Mouse (Mus musculus): ENCODE measurements around the gene Cngb1.

Gene Cngb1

DNA sequence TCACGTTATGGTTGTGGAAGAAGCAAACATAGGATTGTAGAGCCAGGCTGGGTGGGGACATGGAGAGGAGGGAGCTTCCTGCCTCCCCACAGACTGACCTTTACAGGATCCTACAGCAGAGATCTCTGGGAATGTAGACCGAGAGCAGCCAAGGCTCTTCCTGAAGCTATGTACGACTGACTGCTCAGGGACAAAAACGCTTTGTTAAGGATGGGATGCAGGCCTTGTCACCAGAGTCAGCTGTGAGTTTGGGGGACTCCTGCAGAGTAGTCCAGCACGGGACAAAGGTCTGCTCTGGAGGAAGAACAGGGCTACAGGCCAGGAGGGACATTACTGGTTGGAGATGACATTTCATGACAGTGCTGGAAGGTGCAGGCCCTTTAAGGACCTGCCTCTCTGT lies 18.3 kb upstream of the Cngb1 start:
- no peak for DNase-seq (ENCODE audit: low spot score in 2 of 2)

DNA sequence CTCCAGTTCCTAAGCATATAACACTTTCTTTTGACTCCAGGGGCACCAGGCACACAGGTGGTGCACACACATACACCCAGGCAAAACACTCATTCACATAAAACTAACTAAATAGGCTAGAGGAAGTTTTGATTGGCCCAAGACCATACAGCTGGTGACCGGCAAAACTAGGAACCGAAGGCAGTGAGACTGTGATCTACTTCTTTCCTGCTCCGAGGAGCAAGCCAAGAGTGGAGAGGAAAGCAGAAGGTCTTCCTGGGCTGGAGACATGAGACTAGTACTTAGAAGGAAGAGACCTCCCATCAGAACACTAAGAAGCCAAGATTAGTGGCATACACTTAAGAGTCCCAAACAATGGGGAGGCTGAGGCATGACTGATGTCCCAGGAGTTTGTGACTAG lies 16.8 kb upstream of the Cngb1 start:
- DNase-seq (ENCODE audit: low spot score in 2 of 2) = no peak

DNA sequence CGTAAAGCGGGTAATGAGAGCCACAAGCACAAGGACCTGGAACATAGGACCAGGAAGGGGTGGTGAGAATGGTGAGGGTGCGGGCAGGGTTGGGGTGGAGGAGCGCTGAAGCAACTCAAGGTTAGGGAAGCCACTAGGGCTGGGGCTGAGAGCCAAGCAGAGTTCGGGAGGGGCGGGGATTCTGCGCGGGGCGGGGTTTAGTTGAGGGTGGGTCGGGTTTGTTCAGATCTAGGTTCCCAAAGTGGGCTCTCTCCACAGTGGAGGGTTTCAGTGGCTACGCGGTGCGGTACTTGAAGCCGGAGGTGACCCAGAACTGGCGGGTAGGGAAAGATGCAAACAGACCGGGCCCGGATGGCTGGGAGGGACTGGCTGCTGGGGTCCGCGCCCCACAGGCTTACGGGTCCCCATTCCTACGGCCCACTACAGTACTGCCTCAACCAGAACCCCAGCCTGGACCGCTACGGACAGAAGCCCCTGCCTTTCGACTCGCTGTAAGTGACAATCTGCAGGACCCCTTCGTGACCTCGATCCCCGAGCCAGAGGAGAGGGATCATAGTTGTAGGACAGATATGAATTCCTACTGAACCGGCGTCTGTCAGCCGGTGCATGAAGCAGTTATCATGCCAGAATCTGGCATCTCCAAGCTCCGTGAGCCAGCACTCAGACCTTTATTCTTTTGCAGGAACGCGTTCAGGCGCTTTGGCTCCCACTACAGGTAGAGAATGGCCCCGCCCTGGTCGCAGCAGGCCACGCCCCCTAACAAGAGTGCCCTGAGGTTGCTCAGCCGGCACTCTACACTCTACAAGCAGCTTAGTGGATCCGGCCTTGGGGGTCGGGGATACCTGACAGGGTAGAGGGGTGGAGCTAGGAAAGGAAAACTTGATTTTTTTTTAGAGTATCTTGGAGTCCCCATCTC lies 14.1 kb upstream of the Cngb1 start:
- no peak for DNase-seq (ENCODE audit: low spot score in 2 of 2)

DNA sequence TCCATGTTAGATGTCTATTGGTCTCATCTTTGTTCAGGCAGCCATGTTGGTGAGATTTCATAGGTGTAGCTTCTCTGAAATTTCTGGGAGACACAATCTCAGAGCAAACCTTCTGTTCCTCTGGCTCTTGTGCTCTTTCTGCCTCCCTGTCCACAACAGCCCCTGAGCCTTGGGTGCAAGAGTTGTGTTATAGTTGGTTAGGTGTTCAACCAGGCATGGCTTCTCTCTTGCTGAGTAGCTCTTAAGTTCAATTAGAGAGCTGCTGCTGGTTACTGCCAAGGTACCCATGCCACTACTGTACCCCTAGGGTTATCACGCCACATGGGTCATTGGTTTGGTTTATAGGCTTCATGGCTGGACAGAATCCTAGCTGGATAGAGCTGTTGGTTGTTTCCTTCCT lies 9.0 kb upstream of the Cngb1 start:
- DNase-seq (ENCODE audit: low spot score in 2 of 2) = no peak

DNA sequence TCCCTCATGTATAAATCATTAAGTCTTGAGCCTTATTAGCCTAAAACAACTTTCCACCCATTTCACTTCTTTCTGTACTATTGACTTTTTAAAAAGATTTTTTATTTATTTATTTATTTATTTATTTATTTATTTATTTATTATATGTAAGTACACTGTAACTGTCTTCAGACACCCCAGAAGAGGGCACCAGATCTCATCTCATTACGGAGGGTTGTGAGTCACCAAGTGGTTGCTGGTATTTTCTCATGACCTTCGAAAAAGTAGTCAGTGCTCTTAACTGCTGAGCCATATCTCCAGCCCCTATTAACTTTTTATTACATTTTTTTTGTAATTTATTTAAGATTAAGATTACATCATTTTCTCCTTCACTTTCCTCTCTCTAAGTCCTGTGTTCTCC lies 8.3 kb upstream of the Cngb1 start:
- no peak for DNase-seq (ENCODE audit: low spot score in 2 of 2)

DNA sequence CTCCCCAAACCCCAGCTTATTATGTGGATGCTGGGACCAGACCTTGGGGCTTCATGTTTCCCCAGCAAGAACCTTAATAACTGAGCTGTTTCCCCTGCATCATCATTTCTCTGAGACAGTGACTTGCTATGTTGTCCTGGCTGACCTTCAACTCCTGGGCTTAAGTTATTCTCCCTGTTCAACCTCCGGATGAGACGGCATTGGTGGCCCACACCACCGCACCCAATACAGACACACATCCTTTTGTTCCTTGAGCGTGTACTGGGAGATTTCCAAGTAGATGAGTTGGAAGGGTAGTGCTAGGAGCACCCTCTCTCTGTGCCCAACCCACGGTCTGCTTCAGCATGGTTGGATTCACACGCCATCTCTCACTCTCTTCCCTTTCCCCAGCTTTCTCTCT lies 7.5 kb upstream of the Cngb1 start:
- DNase-seq (ENCODE audit: low spot score in 2 of 2) = no peak

DNA sequence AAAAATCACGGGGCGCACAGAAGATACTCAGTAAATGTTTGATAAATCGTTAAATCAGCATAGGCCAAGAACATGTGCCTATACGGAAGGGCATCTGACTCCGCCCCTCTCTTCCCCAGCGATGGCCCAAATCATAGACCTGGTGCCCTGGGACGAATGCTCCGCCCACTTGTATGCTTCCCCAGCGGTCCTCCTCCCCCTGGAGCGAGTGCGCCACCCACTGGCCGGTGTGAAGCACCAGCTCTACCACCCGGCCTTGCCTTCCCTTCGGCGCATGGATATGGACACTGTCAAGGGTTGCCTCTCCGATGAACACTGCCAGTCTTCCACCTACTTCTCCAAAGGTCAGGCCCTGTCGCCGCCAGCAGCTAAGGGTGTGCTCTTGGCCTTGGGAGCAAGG lies 6.5 kb upstream of the Cngb1 start:
- no peak for DNase-seq (ENCODE audit: low spot score in 2 of 2)

DNA sequence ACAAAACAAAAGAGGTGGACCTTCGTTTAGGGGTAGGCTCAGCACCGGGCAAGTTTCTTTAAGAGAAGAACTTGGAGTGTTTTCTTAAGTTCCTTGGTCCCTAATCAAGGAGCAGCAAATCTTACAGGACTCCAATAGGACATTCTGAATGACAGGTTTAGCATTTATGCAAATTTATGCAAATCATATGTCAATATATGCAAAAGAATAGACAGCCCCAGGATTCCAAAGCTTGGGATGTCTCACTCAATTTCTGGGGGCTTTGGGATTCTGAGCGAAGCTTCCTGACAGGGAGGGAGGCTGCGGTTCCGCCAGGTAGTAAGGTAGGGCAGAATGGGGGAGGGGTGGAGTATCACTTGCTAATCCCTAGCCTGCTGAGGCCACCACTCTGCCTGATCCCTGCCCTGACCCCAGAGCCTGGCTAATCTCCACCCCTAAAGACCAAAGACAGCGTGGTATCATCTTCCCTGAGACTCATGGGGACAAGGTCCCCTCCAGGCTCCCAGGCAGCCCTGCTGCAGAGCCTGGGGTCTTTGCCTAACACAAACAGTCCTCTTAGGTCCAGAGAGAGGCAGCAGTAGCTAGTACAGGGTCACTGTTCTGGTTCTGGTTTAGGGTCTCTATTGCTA lies 4.1 kb upstream of the Cngb1 start, which contains the start of gene Tepp:
Gene Tepp (plus strand): TSS at position 225 of the 629 bp plus-strand sequence.
- DNase-seq (ENCODE audit: low spot score in 2 of 2) = no peak

DNA sequence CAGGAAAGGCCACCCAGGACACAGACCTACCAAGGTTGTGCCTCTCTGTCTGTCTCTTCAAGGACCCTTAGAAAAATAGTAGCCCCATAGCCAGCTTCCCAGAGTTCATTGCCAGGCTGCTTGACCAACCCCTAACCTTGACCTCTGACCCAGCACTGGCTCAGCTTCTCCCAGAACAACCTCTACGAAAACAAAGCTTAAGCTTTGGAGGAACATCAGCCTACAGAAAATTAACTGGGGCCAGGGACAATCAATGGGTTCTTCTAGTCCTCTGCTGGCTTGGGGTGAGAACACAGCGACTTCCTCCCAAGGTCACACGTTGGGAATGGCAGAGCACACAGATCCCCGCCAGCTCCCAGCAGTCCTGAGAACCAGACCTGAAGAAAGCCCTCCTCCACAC lies 859 bp downstream of the Cngb1 start:
- no peak for DNase-seq (ENCODE audit: low spot score in 2 of 2)

DNA sequence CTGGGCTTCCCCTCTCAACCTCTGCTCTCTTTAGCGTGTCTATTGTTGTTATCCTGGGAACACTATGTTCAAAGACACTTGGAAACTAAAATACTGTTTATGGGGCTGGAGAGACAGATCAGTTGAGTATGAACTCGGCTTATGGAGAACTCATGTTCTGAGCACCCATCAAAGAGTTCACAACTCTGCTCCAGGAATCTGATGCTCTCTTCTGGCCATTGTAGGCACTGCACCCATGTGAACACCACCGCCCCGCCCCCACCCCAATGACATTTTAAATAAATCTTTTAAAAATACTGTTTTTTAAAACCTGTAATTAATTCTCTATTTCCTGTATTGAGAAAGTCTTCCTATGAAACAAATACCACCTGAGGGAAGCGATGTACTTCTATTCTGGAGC lies 4.0 kb downstream of the Cngb1 start:
- DNase-seq (ENCODE audit: low spot score in 2 of 2) = no peak

DNA sequence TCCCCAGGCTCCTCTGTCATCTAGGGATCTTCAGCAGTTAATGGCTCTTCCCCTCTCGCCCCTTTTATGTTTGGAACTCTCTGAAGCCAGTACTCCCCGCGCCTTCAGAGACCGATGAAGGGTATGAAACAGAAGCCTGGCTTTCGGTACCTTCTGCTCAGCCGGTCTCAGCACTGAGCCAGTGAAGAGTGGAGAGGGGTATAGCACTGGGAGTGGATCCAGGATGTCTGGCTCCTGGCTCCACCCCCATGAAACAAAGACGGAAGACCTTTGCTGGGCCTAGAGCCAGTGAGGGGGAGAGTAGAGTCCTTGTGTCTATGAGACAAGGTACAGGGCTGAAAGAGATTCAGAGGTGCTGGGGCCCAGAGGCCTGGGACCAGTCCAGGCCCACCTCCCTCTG lies 12.5 kb downstream of the Cngb1 start:
- no peak for DNase-seq (ENCODE audit: low spot score in 2 of 2)

DNA sequence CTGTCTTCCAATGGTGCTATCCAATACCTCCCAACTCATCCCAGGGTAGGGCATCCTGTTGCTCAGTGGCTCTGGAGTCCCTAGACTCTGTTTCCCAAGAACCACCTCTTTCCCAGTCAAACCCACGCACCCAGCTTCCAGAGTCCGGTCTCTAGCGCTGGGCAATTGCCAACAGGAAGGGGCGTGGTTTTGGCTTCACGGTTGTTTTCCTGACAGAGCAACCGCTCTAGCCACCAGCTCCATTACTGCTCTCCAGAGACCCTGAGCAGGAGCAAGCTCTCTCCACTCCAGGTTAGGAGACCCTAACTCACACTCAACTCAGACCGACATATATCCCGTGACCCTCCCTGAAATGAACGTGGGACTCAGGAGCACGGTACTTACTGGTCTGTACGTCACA lies 13.2 kb downstream of the Cngb1 start:
- DNase-seq (ENCODE audit: low spot score in 2 of 2) = no peak

DNA sequence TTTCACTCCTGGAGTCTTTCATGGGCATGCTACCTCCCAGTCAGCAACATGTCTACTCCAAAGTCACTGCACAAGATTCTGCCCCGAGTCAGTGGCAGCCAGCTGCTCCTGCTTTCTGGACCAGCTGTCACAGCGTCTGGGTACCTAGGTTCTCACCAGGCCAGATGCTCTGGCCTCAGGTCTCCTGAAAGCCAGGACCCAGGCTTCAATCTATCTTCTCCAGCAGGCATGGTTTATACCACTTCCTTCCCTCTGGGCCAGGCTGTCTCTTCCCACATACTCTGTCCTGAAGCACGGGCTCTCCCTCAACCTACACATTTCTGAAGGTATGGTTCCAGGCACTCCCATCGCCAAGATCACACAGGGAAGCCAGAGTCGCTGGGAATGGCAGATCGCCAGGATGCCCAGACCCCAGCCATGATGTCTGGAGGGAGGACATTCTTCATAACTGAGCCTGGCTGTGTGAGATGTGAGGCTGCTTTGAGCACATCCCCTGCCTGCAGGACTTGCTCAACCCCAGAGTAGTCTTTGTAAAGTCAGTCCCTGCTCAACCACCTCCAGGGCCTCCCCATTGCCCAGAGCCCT lies 17.2 kb downstream of the Cngb1 start:
- no peak for DNase-seq (ENCODE audit: low spot score in 2 of 2)

DNA sequence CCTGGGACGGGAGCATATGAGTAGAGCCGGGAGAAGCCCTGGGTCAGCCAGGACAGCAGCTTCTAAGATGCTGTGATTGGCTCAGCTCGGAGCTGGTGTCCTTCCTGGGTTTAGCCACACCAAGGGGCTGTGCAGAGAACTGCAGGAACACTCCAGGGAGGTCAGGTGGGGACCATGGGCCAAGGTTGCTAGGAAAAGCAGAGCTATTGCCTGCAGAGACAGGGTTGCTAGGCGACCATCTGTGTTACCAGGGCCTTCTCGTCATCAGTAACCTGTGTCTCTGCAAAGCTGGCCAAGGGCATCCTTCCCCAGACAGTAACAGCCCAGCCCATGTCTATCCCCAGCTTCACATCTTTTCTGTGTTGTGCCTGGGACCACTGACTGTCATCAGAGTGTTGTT lies 24.9 kb downstream of the Cngb1 start:
- DNase-seq (ENCODE audit: low spot score in 2 of 2) = no peak

DNA sequence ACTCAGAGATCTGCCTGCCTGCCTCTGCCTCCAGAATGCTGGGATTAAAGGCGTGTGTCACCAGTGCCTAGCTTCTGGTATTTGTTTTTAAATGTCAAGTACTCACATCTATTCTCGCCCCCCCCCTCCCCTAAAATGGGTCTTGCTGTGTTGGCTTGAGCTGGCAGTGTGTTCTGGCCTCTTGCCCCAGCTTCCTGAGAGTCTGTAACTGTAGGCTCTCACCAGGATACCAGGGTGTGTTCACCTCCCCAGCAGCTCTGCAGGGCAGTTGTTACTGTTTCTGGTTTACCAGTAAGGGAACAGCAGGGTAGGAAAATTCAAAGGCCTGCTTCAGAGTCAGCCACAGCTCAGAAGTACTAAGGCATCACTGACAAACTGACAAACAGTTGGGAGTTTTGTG lies 33.5 kb downstream of the Cngb1 start:
- DNase-seq (ENCODE audit: low spot score in 2 of 2) = no peak

DNA sequence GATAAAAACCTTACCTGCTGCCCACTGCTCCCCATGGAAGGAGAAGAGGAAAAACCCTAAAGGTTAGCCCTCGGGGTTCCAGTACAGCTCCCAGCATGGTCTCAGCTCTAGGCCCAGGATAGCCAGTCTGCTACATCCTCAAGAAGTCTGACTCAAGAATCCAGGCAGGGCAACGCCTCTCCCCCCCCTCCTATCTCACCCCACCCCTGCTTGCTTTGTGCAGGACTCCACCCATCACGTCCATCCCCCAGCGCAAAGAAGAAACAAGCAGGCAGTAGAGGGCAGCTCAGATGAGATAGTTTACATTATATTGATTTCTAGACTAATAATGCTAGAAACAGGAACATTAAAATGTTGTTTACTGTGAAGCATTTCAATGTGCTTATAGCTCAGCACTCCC lies 34.5 kb downstream of the Cngb1 start:
- no peak for DNase-seq (ENCODE audit: low spot score in 2 of 2)

DNA sequence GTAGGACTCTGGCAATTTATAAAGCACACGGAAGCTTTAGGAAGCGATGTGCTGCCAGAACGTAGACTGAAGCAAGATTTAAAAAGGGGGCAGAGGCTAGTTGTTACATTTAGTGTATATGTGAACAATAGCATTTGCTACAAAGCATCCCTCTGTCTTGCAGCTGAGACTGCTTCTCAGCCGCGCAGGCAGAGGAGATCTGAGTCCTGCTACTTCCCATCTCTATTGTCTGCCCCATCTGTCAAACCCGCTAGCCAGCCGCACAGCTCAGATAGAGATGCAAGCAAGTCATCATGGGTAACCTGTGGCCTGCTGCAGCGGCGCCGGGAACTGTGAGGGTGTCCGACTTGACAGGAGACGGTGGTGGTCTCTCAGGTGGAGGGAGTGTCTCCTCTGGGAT lies 35.9 kb downstream of the Cngb1 start:
- no peak for DNase-seq (ENCODE audit: low spot score in 2 of 2)

DNA sequence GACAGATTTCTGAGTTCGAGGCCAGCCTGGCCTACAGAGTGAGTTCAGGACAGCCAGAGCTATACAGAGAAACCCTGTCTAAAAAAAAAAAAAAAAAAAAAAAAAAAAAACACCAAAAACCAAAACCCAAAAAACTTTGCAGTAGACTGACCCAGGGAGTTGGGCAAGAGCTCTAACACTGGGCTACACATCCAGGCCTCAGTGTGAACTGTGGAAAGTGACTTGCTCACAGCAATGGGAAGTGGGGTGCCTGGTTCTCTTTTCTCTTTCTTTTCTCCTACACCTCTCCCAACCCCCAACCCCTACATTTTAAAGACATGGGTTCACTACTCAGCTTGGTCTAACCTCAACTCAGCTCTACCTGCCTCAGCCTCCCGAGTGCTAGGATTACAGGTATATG lies 44.2 kb downstream of the Cngb1 start:
- DNase-seq (ENCODE audit: low spot score in 2 of 2) = no peak

DNA sequence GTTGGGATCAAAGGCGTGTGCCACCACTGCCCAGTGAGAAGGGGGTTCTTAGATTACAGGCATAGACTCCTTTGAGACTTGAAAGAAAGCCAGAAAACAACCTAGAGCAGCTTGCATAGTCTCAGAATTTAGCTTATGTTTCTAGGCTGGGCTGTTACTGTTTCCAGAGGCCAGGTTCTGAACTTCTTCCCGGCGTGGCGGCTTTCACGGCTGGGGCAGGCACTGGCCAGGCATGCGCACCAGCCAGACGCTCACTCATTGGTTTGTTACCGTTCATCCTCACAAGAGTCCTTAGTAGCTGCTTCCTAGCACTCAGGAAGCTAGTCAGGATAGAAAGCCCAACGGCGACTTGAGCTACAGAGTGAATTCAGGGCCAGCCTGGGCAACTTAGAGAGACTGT lies 50.8 kb downstream of the Cngb1 start:
- no peak for DNase-seq (ENCODE audit: low spot score in 2 of 2)

DNA sequence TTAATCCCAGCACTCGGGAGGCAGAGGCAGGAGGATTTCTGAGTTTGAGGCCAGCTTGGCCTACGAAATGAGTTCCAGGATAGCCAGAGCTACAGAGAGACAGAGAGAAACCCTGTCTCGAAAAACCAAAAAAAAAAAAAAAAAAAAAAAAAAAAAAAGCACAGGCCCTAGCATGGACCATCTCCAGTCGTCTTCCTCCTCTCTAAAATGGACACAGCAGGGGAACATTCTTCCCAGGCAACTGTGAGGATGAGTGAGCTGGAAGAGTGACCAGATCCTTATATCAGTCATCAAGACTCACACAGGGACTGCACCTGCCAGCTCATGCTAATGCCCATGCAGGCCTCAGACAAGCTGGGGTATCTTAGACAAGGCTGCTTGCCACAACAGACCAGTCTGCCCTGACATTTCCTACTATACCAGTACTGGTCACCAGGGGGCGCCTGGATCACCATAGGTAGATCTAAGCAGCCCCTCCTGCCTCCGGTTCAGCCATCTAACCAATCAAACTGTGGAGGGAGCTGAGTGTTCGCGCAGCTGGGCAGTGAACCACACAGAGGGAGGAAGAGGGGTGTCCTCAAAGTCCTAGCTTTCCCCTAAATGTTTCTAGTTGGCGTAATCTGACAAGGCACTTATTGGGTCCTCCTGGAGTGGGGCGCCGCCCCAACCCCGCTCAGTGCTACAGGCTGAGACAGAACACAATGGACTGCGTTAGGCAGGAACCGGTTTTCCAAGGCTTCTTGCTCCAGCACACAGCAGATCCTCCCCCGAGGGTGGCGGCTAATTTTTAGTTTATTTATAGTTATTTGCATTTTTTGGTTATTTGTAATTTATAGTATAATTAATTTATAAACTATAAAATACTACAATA lies 51.6 kb downstream of the Cngb1 start:
- peak; percentile 99 for DNase-seq (ENCODE audit: low spot score in 2 of 2)

DNA sequence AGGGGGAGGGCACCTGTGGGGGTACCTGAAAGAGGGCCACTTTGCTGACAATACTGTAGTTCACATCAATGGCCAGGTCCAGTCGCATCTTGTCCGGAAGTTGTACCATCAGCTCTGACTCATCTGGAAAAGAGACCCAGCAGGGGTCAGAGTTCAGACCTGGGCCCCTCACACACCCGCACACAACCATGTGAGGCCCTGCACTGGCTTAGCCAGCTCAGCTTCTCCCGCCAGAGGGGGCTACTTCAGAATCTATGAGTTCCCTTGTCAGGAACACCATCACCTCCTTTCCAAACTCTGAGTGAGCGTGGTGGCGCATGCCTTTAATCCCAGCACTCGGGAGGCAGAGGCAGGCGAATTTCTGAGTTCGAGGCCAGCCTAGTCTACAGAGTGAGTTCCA lies 54.3 kb downstream of the Cngb1 start:
- no peak for DNase-seq (ENCODE audit: low spot score in 2 of 2)

DNA sequence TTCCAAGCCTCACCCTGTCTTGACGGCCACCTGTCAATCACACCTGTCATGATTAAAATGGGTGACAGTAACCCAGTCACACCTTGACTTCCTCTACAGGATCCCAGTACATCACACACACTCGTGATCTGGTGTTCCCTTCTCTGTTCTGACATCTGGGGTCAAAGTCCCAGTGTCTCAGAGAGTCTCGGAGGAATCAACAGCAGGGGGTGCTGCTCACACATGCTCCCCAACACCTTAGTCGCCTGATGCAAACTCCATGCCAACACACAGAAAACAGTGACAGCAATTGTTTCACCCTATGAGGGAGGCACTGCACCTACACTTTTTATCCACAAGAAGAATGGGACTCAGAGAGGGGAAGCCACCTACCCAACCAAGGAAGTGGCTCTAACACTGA lies 56.5 kb downstream of the Cngb1 start:
- no peak for DNase-seq (ENCODE audit: low spot score in 2 of 2)

Data from frontal cortex, postnatal 25 days (tissue).